Mouse (Mus musculus) liver, postnatal 0 days (tissue): Measurements from ENCODE around the gene Vmn1r85.

Source experiments
- CTCF ChIP-seq: sonication (generic); IDR thresholded peaks from 2 replicates; pipeline ENCODE4 v1.5.1; 2016; ENCODE audit warnings: antibody characterized with exemption, low read depth
- EP300 ChIP-seq: IDR thresholded peaks from 2 replicates; pipeline ENCODE4 v1.6.1; 2016; ENCODE audit warnings: antibody characterized with exemption, low read depth, mild to moderate bottlenecking

DNA sequence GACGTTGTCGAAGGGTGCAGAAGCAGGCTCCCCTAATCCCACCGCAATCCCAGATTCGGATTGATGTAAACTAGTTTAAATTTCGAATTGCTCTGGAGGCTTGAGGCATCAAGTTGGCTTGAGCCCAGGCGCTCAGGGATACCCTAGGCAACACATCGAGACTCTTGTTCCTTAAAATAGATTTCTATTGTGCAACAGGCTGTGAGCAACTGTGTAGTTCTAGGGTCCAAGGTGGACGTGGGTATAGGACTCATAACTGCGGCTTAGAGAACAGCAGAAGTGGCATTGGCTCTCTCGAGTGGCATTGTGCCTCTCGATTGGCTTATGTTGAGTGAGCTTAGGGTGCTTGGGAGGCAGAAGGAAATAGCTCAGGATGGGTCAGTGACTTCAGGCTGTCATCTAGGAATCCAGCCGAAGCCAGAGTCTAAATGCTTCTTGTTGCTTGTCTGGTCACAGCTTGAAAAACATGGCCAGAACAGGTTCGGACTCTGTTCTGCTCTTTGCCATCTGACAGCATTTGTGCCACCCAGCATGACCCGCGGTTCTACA is 56.3 kb downstream of the Vmn1r85 start:
- TF ChIP-seq EP300 = no peak
- TF ChIP-seq CTCF = no peak
